Mouse (Mus musculus) CH12.LX (cell line): ENCODE measurements at regions not wholly inside any gene's neighbourhood (a gene's known extent, or its start where the extent isn't known, plus 50 kb on each side); places are given as distances from the start of the nearest gene placed in this dataset.

Source experiments
- CHD1 ChIP-seq: IDR thresholded peaks from 2 replicates; pipeline ENCODE4 v1.6.1; 2012; ENCODE audit warnings: low read depth, low read length, improper control_type of control experiment, inconsistent platforms
- CTCF ChIP-seq, 2 experiments: IDR thresholded peaks in 1 of 2; conservative IDR thresholded peaks in 1 of 2; 2 replicates each; pipeline ENCODE4 v1.5.1; 2011 to 2012; ENCODE audit warnings: low read depth in 2 of 2, low read length in 2 of 2, improper control_type of control experiment in 1 of 2, inconsistent platforms in 1 of 2, mild to moderate bottlenecking in 1 of 2, moderate library complexity in 1 of 2
- E2F4 ChIP-seq: IDR thresholded peaks from 2 replicates; pipeline ENCODE4 v1.6.1; 2011; ENCODE audit warnings: low read depth, low read length, improper control_type of control experiment; ENCODE audit not compliant: insufficient replicate concordance
- EP300 ChIP-seq: IDR thresholded peaks from 2 replicates; pipeline ENCODE4 v1.6.1; 2011; ENCODE audit warnings: low read length, improper control_type of control experiment
- MYC ChIP-seq: IDR thresholded peaks from 2 replicates; pipeline ENCODE4 v1.6.1; 2011; ENCODE audit warnings: low read depth, mild to moderate bottlenecking, improper control_type of control experiment, low read length
- PAX5 ChIP-seq: IDR thresholded peaks from 2 replicates; pipeline ENCODE4 v1.6.1; 2012; ENCODE audit warnings: low read length, inconsistent platforms, mixed read lengths
- POLR2A ChIP-seq: IDR thresholded peaks from 2 replicates; pipeline ENCODE4 v1.6.1; 2011; ENCODE audit warnings: low read depth, mild to moderate bottlenecking, improper control_type of control experiment, low read length

DNA sequence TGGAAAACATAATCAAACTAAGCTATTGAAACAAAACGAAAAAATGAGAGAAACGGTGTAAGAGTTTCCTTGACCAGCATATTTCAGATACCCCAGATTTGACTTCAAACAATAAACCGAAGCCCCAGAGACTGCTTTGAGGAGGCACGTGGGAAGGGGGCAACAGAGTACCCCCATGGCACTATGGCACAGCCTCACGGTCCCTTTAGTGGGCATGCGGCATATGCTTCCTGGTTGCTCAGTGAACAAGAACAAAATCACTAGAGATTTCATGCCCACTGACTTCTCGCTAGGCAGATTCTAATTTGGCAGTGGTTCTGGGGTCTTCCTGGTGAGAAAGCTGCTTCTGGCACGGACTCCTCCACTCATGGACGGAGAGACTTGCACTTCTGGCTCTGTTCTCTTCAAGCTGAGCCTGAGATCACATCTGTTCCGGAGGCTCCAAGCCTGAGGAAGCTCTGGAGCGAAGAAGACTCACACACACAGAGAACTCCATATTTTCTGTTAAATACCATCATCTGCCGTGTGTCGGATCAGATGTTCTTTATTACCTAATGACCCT, 1912.7 kb upstream of the Nudt12 start:
- no peak for TF ChIP-seq POLR2A
- TF ChIP-seq MYC: no peak
- no peak for TF ChIP-seq CTCF (conservative IDR thresholded peaks at IDR 0.05 in 1 of 2, IDR thresholded peaks at IDR 0.05 in 1 of 2; ENCODE audit: low read depth in 2 of 2, low read length in 2 of 2)
- TF ChIP-seq EP300: no peak
- no peak for TF ChIP-seq PAX5
- no peak for TF ChIP-seq CHD1
- TF ChIP-seq E2F4: no peak
